Mouse (Mus musculus) layer of hippocampus, postnatal 25 days (tissue): Measurements from ENCODE around the gene Slc2a9. TPM values are rescaled to one million over a fixed set of nuclear protein-coding genes. Genes with fewer than 3 reads are reported as not detected.

ENCODE experiments used
- DNase-seq, 2 experiments: peaks; one replicate each; pipeline ENCODE4 v3.0.0; 2022; ENCODE audit warnings: mixed read lengths in 2 of 2, low spot score in 1 of 2; ENCODE audit errors: extremely low spot score in 1 of 2
- total RNA-seq, 2 experiments: library from RNA; stranded (reverse); gene quantifications; 2 replicates each; pipeline ENCODE4 v1.2.3; 2021

The Slc2a9 gene
- 1 to 10 TPM; 1.8 to 1.9 TPM for total RNA-seq

- DNase-seq = no peak
Observed at GRCm38 (mm10) chr5:38502992-38503391, at the start of gene Slc2a9. TSS of gene Slc2a9 (minus strand) at chr5:38503143.

- DNase-seq = no peak
Observed at GRCm38 (mm10) chr5:38552615-38553014, 49.7 kb upstream of the Slc2a9 start.

- no peak for DNase-seq
Observed at GRCm38 (mm10) chr5:38550221-38550768, 47.4 kb upstream of the Slc2a9 start.

- DNase-seq = no peak
Observed at GRCm38 (mm10) chr5:38549461-38549909, 46.5 kb upstream of the Slc2a9 start.

- peak in 1 of 2 experiments; percentile 33 for DNase-seq
Observed at GRCm38 (mm10) chr5:38547375-38547774, 44.4 kb upstream of the Slc2a9 start.

- no peak for DNase-seq
Observed at GRCm38 (mm10) chr5:38544423-38545415, 41.8 kb upstream of the Slc2a9 start.

- peak in 1 of 2 experiments; percentile 39 for DNase-seq
Observed at GRCm38 (mm10) chr5:38543496-38544217, 40.7 kb upstream of the Slc2a9 start.

GRCm38 (mm10) chr5:38541728-38542127 is 38.8 kb upstream of the Slc2a9 start:
- DNase-seq = no peak

GRCm38 (mm10) chr5:38540898-38541297 is 38.0 kb upstream of the Slc2a9 start:
- DNase-seq = no peak

GRCm38 (mm10) chr5:38538508-38538907 is 35.6 kb upstream of the Slc2a9 start:
- DNase-seq = no peak

GRCm38 (mm10) chr5:38537845-38538244 is 34.9 kb upstream of the Slc2a9 start:
- DNase-seq = no peak

- no peak for DNase-seq
Observed at GRCm38 (mm10) chr5:38536822-38537221, 33.9 kb upstream of the Slc2a9 start.

- peak in 1 of 2 experiments; percentile 26 for DNase-seq
Observed at GRCm38 (mm10) chr5:38532084-38532483, 29.1 kb upstream of the Slc2a9 start.

GRCm38 (mm10) chr5:38529724-38530428 is 26.9 kb upstream of the Slc2a9 start:
- no peak for DNase-seq

- DNase-seq = no peak
Observed at GRCm38 (mm10) chr5:38522977-38523376, 20.0 kb upstream of the Slc2a9 start.

- DNase-seq = no peak
Observed at GRCm38 (mm10) chr5:38520838-38521237, 17.9 kb upstream of the Slc2a9 start.

- peak in 1 of 2 experiments; percentile 40 for DNase-seq
Observed at GRCm38 (mm10) chr5:38516267-38516666, 13.3 kb upstream of the Slc2a9 start.

- no peak for DNase-seq
Observed at GRCm38 (mm10) chr5:38512991-38513390, 10.0 kb upstream of the Slc2a9 start.

- DNase-seq = no peak
Observed at GRCm38 (mm10) chr5:38509568-38509967, 6.6 kb upstream of the Slc2a9 start.

GRCm38 (mm10) chr5:38505435-38505765 is 2.5 kb upstream of the Slc2a9 start:
- DNase-seq = no peak
